Comparison of ENCODE assay signal across 24 mouse cellular contexts in the genomic region with DNA sequence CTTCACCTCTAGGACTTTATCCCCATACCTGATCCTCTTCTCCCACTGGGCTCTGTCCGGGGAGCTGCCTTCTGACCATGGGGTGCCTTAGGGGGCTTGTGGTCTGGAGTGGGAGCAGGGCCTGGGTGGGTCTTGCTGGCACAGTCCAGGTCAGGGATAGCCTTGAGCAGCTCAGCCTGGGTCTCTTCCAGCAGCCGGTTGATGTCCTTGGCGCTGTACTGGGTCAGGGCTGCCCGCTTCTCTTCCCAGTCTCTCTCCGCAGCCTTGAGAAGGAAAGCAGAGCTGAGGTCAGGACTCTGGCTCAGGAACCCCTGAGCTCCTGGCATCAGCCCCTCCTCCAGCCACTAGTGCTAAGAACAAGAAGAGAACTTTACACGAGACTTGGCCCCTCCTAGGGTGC. TPM values are rescaled to one million over a fixed set of nuclear protein-coding genes. Genes with fewer than 3 reads are reported as not detected.
DNase-seq lines count a peak whose midpoint lies in the region; ATAC-seq and TF ChIP-seq lines count a peak whose summit lies in the region.
"Had no signal": no experiment of that assay in that cellular context is flagged by ENCODE, and none has a peak within 500 bp of the region (broad histone marks: within the 10 kb centered on the region; RNA-seq: fewer than 3 reads in every experiment).

No protein-coding gene starts in this region.

- no peaks in the 10 kb centered on the region for H3K9me3 ChIP-seq in forebrain, embryonic 12.5 days
- no peaks in the 10 kb centered on the region for H3K9me3 ChIP-seq in forebrain, postnatal 0 days (ENCODE audit: low read length)
- no peaks in the 10 kb centered on the region for H3K9me3 ChIP-seq in midbrain, embryonic 13.5 days
- no peaks in the 10 kb centered on the region for H3K9me3 ChIP-seq in midbrain, embryonic 14.5 days (ENCODE audit: control insufficient read depth, low read length)
- H3K9me3 ChIP-seq in midbrain, embryonic 15.5 days = no peaks in the 10 kb centered on the region
- H3K9me3 ChIP-seq: embryonic facial prominence, embryonic 15.5 days; heart, embryonic 15.5 days; liver, embryonic 15.5 days had no signal

- no peak for TF ChIP-seq CTCF in forebrain, postnatal 0 days (IDR thresholded peaks at IDR 0.05; ENCODE audit: low read depth)

- H3K4me2 ChIP-seq in forebrain, embryonic 12.5 days = no peak overlapping the region
- H3K4me2 ChIP-seq in forebrain, postnatal 0 days (ENCODE audit: low read depth) = no peak overlapping the region
- H3K4me2 ChIP-seq in midbrain, embryonic 13.5 days (replicated peaks) = no peak overlapping the region
- no peak overlapping the region for H3K4me2 ChIP-seq in midbrain, embryonic 14.5 days (ENCODE audit: low read length)
- H3K4me2 ChIP-seq in midbrain, embryonic 15.5 days = no peak overlapping the region
- H3K4me2 ChIP-seq: embryonic facial prominence, embryonic 15.5 days; heart, embryonic 15.5 days; liver, embryonic 15.5 days had no signal

- H3K27ac ChIP-seq in forebrain, embryonic 12.5 days = peak overlapping the region; percentile 79; the same call in 1 of the 2 replicates
- no peak overlapping the region for H3K27ac ChIP-seq in forebrain, postnatal 0 days (ENCODE audit: low read depth, low read length)
- peak overlapping the region; percentile 75 for H3K27ac ChIP-seq in midbrain, embryonic 13.5 days
- H3K27ac ChIP-seq in midbrain, embryonic 14.5 days (replicated peaks; ENCODE audit: low read depth, low read length) = no peak overlapping the region
- H3K27ac ChIP-seq in midbrain, embryonic 15.5 days = peak overlapping the region; percentile 38; the same call in 1 of the 2 replicates
- H3K27ac ChIP-seq: embryonic facial prominence, embryonic 15.5 days; heart, embryonic 15.5 days; liver, embryonic 15.5 days had no signal

- H3K4me1 ChIP-seq in forebrain, embryonic 12.5 days = peaks cover 22% of the 10 kb centered on the region
- no peaks in the 10 kb centered on the region for H3K4me1 ChIP-seq in forebrain, postnatal 0 days (ENCODE audit: insufficient read depth)
- peaks cover 25% of the 10 kb centered on the region for H3K4me1 ChIP-seq in midbrain, embryonic 13.5 days (replicated peaks)
- H3K4me1 ChIP-seq in midbrain, embryonic 14.5 days (ENCODE audit: control insufficient read depth, insufficient read depth, low read length) = peaks cover 11% of the 10 kb centered on the region; the same call in 1 of the 2 replicates
- H3K4me1 ChIP-seq in midbrain, embryonic 15.5 days = peaks cover 15% of the 10 kb centered on the region
- H3K4me1 ChIP-seq: liver, embryonic 15.5 days had no signal

- no peak overlapping the region for H3K4me3 ChIP-seq in forebrain, embryonic 12.5 days (replicated peaks)
- H3K4me3 ChIP-seq in forebrain, postnatal 0 days (ENCODE audit: low read depth, low read length) = no peak overlapping the region
- H3K4me3 ChIP-seq in midbrain, embryonic 13.5 days (replicated peaks) = no peak overlapping the region
- no peak overlapping the region for H3K4me3 ChIP-seq in midbrain, embryonic 14.5 days (replicated peaks; ENCODE audit: low read depth, low read length)
- no peak overlapping the region for H3K4me3 ChIP-seq in midbrain, embryonic 15.5 days
- H3K4me3 ChIP-seq: embryonic facial prominence, embryonic 15.5 days; heart, embryonic 15.5 days; liver, embryonic 15.5 days; myocyte had no signal

- H3K36me3 ChIP-seq in forebrain, embryonic 12.5 days (replicated peaks) = peaks cover 58% of the 10 kb centered on the region
- H3K36me3 ChIP-seq in forebrain, postnatal 0 days (ENCODE audit: insufficient read depth) = peaks cover 81% of the 10 kb centered on the region
- H3K36me3 ChIP-seq in midbrain, embryonic 13.5 days = peaks cover 85% of the 10 kb centered on the region
- H3K36me3 ChIP-seq in midbrain, embryonic 14.5 days (ENCODE audit: control insufficient read depth, insufficient read depth, low read length) = peaks cover 85% of the 10 kb centered on the region
- peaks cover 41% of the 10 kb centered on the region for H3K36me3 ChIP-seq in midbrain, embryonic 15.5 days (replicated peaks)
- H3K36me3 ChIP-seq: embryonic facial prominence, embryonic 15.5 days; heart, embryonic 15.5 days; liver, embryonic 15.5 days had no signal

- WGBS in forebrain, embryonic 12.5 days = 89% methylated on average over 6 of the region's 6 CpGs
- WGBS in forebrain, postnatal 0 days = 91% methylated on average over 6 of the region's 6 CpGs
- WGBS in midbrain, embryonic 13.5 days = 93% methylated on average over 6 of the region's 6 CpGs
- 90% methylated on average over 6 of the region's 6 CpGs for WGBS in midbrain, embryonic 14.5 days
- WGBS in midbrain, embryonic 15.5 days = 94% methylated on average over 6 of the region's 6 CpGs

- no peak overlapping the region for H3K9ac ChIP-seq in forebrain, embryonic 12.5 days
- no peak overlapping the region for H3K9ac ChIP-seq in forebrain, postnatal 0 days
- H3K9ac ChIP-seq in midbrain, embryonic 13.5 days (replicated peaks) = 0 out of 2 replicates have a peak overlapping the region, but pooled peaks have one; percentile 23
- H3K9ac ChIP-seq in midbrain, embryonic 14.5 days (replicated peaks; ENCODE audit: low read length) = no peak overlapping the region
- no peak overlapping the region for H3K9ac ChIP-seq in midbrain, embryonic 15.5 days
- H3K9ac ChIP-seq: embryonic facial prominence, embryonic 15.5 days; heart, embryonic 15.5 days; liver, embryonic 15.5 days had no signal

- H3K27me3 ChIP-seq in forebrain, embryonic 12.5 days = no peaks in the 10 kb centered on the region; the same call in 1 of the 2 replicates
- H3K27me3 ChIP-seq in forebrain, postnatal 0 days (ENCODE audit: insufficient read depth, low read length) = no peaks in the 10 kb centered on the region
- H3K27me3 ChIP-seq in midbrain, embryonic 13.5 days = no peaks in the 10 kb centered on the region
- H3K27me3 ChIP-seq in midbrain, embryonic 14.5 days (ENCODE audit: control insufficient read depth, insufficient read depth, low read length) = no peaks in the 10 kb centered on the region
- H3K27me3 ChIP-seq in midbrain, embryonic 15.5 days (replicated peaks) = no peaks in the 10 kb centered on the region
- H3K27me3 ChIP-seq: embryonic facial prominence, embryonic 15.5 days had no signal

- DNase-seq in forebrain, postnatal 0 days = no peak
- no peak for DNase-seq in midbrain, embryonic 14.5 days
- DNase-seq in adrenal gland, postnatal 25 days = peak; percentile 72
- DNase-seq in Muller cell, postnatal 12 days (ENCODE audit: inconsistent ontology term) = no peak
- DNase-seq: cerebellum, adult 18-20 months; heart, adult 11 months; kidney, adult 11 months; kidney, postnatal 25 days; layer of hippocampus, adult 9-11 months; spleen, adult 18-20 months; thymus, adult 2 months had no signal

- no peak for ATAC-seq in forebrain, embryonic 12.5 days (ENCODE audit: low FRiP score)
- ATAC-seq in forebrain, postnatal 0 days = no peak
- ATAC-seq in midbrain, embryonic 13.5 days = no peak
- ATAC-seq in midbrain, embryonic 14.5 days (ENCODE audit: low FRiP score, low TSS enrichment) = no peak
- no peak for ATAC-seq in midbrain, embryonic 15.5 days (replicated peaks)
- ATAC-seq: activated CD4-positive, CD25-positive, alpha-beta regulatory T cell, adult 4 months; lung, postnatal 0 days; Patski had no signal

RNA-seq across cellular contexts. Expression of gene 4933428G20Rik, which starts 25.2 kb away (rescaled TPM):
- polyA plus RNA-seq in forebrain, embryonic 12.5 days (2016; fragmentation: Nextera tagmentation; extraction: Ambion mirVana) = 0.50 and 0.79 TPM in 2 replicates
- 0.38 TPM in 1 of 2 replicates, not detected in the other for total RNA-seq in forebrain, postnatal 0 days (2014; rRNA removed)
- polyA plus RNA-seq in forebrain, postnatal 0 days (2015; fragmentation: Nextera tagmentation; extraction: Ambion mirVana) = 0.25 TPM in 1 of 2 replicates, not detected in the other
- polyA plus RNA-seq in midbrain, embryonic 13.5 days (2015; fragmentation: Nextera tagmentation; extraction: Ambion mirVana) = 0.88 and 1.2 TPM in 2 replicates
- polyA plus RNA-seq in midbrain, embryonic 14.5 days (2014; fragmentation: Nextera tagmentation; extraction: Ambion mirVana) = 0.51 TPM in 1 of 2 replicates, not detected in the other
- not detected in 2 replicates for total RNA-seq in adrenal gland, postnatal 25 days (2021)
- polyA plus RNA-seq in midbrain, embryonic 15.5 days (2015; fragmentation: Nextera tagmentation; extraction: Ambion mirVana) = 1.3 and 1.6 TPM in 2 replicates
- total RNA-seq: hematopoietic stem cell, adult 5-6 weeks; left cerebral cortex, postnatal 10 days; megakaryocyte progenitor cell, adult 5-6 weeks had no signal
- polyA plus RNA-seq: activated CD4-positive, CD25-positive, alpha-beta regulatory T cell, adult 4 months; thymus, adult 2 months had no signal

RNA-seq across cellular contexts. Expression of gene Srcin1, which starts 50.7 kb away (rescaled TPM):
- polyA plus RNA-seq in forebrain, embryonic 12.5 days (2016; fragmentation: Nextera tagmentation; extraction: Ambion mirVana) = 5.2 and 5.7 TPM in 2 replicates
- 50.1 and 70.7 TPM in 2 replicates for total RNA-seq in forebrain, postnatal 0 days (2014; rRNA removed)
- polyA plus RNA-seq in forebrain, postnatal 0 days (2015; fragmentation: Nextera tagmentation; extraction: Ambion mirVana) = 8.9 and 12.0 TPM in 2 replicates
- 7.0 and 8.5 TPM in 2 replicates for polyA plus RNA-seq in midbrain, embryonic 13.5 days (2015; fragmentation: Nextera tagmentation; extraction: Ambion mirVana)
- polyA plus RNA-seq in midbrain, embryonic 14.5 days (2014; fragmentation: Nextera tagmentation; extraction: Ambion mirVana) = 9.6 and 15.1 TPM in 2 replicates
- 9.8 and 9.9 TPM in 2 replicates for total RNA-seq in adrenal gland, postnatal 25 days (2021)
- 13.2 and 13.9 TPM in 2 replicates for polyA plus RNA-seq in midbrain, embryonic 15.5 days (2015; fragmentation: Nextera tagmentation; extraction: Ambion mirVana)
- total RNA-seq: hematopoietic stem cell, adult 5-6 weeks; megakaryocyte progenitor cell, adult 5-6 weeks had no signal
- polyA plus RNA-seq: activated CD4-positive, CD25-positive, alpha-beta regulatory T cell, adult 4 months; liver, embryonic 15.5 days; myocyte had no signal

Comparison
In these comparisons a context has a peak if more than half of its experiments do, and no peak if none do; other contexts are left out.
1. H3K27ac ChIP-seq: peak in forebrain, embryonic 12.5 days (single experiment), midbrain, embryonic 13.5 days (single experiment) and midbrain, embryonic 15.5 days (single experiment); none in forebrain, postnatal 0 days (single experiment) and midbrain, embryonic 14.5 days (single experiment).